Mouse (Mus musculus): ENCODE data around the gene Ap3m1.

DNA sequence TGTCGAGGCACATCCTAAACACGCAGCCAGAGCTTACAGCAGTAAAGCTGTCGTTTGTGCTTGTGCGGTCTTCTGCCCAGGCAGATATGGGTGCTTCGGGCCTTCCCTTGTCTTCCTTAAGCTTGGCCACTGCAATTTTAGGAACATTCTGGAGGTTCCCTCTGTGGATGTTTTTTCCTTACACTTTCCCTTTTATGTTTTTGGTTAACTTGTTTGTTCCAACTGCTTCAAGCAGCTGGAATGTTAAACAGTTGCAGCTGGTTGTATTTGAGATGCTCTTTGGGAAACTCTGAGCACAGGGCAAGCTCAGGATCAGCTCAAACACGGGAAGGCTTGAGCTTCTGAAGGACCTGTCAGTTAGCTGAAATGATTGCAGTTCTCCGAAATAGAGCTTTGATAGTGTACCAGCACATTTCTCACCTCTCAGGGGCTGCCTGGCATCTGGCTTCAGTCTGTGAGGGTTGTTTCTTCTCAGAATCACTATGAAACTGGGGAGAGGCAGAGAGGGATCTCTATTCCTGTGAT is 34.6 kb upstream of the Ap3m1 start:
- TF ChIP-seq CTCF (IDR thresholded peaks at IDR 0.05; ENCODE audit: insufficient read depth, low read depth, low read length) (no peak), POLR2A (IDR thresholded peaks at IDR 0.05; ENCODE audit: insufficient read depth, low read depth, low read length) (no peak)

Data from olfactory bulb, adult 2 months (tissue).